Mouse (Mus musculus): ENCODE data around the gene Abo. TPM values are rescaled to one million over a fixed set of nuclear protein-coding genes. Genes with fewer than 3 reads are reported as not detected.

The Abo gene
- 0.06 TPM in 1 of 2 replicates, not detected in the other for polyA plus RNA-seq (2012; rRNA removed)

- Histone ChIP-seq H3K4me3 (ENCODE audit: control insufficient read depth, insufficient read depth, low read length) (no peak within 1 kb of the TSS), H3K27ac (ENCODE audit: control insufficient read depth, insufficient read depth, low read length) (no peak within 1 kb of the TSS), H3K4me1 (replicated peaks; ENCODE audit: control insufficient read depth, insufficient read depth, low read length) (no peaks in the 10 kb centered on the region), H3K36me3 (ENCODE audit: control insufficient read depth, insufficient read depth, low read length) (no peaks in the 10 kb centered on the region), H3K27me3 (ENCODE audit: control insufficient read depth, insufficient read depth, low read length) (no peaks in the 10 kb centered on the region)
- TF ChIP-seq CTCF (IDR thresholded peaks at IDR 0.05; ENCODE audit: borderline replicate concordance, control insufficient read depth, extremely low read depth, insufficient read depth, low read length, poor library complexity) (no peak), POLR2A (IDR thresholded peaks at IDR 0.05; ENCODE audit: control insufficient read depth, extremely low read depth, insufficient read depth, low read length, poor library complexity) (no peak)
- 86% methylated on average over 3 of the region's 3 CpGs for WGBS
- no peak for DNase-seq
Measured at GRCm38 (mm10) chr2:26864879-26865278, at the start of gene Abo. TSS of gene Abo (minus strand) at chr2:26864979.

GRCm38 (mm10) chr2:26914148-26914941 is 49.6 kb upstream of the Abo start:
- H3K4me3 ChIP-seq (ENCODE audit: control insufficient read depth, insufficient read depth, low read length): no peak overlapping the region
- 89% methylated on average over 8 of the region's 8 CpGs for WGBS
- TF ChIP-seq POLR2A (IDR thresholded peaks at IDR 0.05; ENCODE audit: control insufficient read depth, extremely low read depth, insufficient read depth, low read length, poor library complexity): no peak
- no peak for TF ChIP-seq CTCF (IDR thresholded peaks at IDR 0.05; ENCODE audit: borderline replicate concordance, control insufficient read depth, extremely low read depth, insufficient read depth, low read length, poor library complexity)
- no peaks in the 10 kb centered on the region for H3K27me3 ChIP-seq (ENCODE audit: control insufficient read depth, insufficient read depth, low read length)
- no peak for DNase-seq
- no peak overlapping the region for H3K27ac ChIP-seq (ENCODE audit: control insufficient read depth, insufficient read depth, low read length)
- H3K4me1 ChIP-seq (replicated peaks; ENCODE audit: control insufficient read depth, insufficient read depth, low read length): peaks cover 39% of the 10 kb centered on the region
- peaks cover 26% of the 10 kb centered on the region for H3K36me3 ChIP-seq (ENCODE audit: control insufficient read depth, insufficient read depth, low read length)

- no peak for TF ChIP-seq POLR2A (IDR thresholded peaks at IDR 0.05; ENCODE audit: control insufficient read depth, extremely low read depth, insufficient read depth, low read length, poor library complexity)
- TF ChIP-seq CTCF (IDR thresholded peaks at IDR 0.05; ENCODE audit: borderline replicate concordance, control insufficient read depth, extremely low read depth, insufficient read depth, low read length, poor library complexity): no peak
- H3K27me3 ChIP-seq (ENCODE audit: control insufficient read depth, insufficient read depth, low read length): no peaks in the 10 kb centered on the region
- DNase-seq: no peak
- H3K4me1 ChIP-seq (replicated peaks; ENCODE audit: control insufficient read depth, insufficient read depth, low read length): peaks cover 44% of the 10 kb centered on the region
- H3K4me3 ChIP-seq (ENCODE audit: control insufficient read depth, insufficient read depth, low read length): no peak overlapping the region
- no peak overlapping the region for H3K27ac ChIP-seq (ENCODE audit: control insufficient read depth, insufficient read depth, low read length)
- H3K36me3 ChIP-seq (ENCODE audit: control insufficient read depth, insufficient read depth, low read length): peaks cover 23% of the 10 kb centered on the region
- WGBS: 98% methylated on average over 17 of the region's 17 CpGs
Measured at GRCm38 (mm10) chr2:26913416-26914147, 48.8 kb upstream of the Abo start.

- peak overlapping the region; percentile 84; the same call in 1 of the 2 replicates for H3K4me3 ChIP-seq (ENCODE audit: control insufficient read depth, insufficient read depth, low read length)
- TF ChIP-seq CTCF (IDR thresholded peaks at IDR 0.05; ENCODE audit: borderline replicate concordance, control insufficient read depth, extremely low read depth, insufficient read depth, low read length, poor library complexity) (no peak), POLR2A (IDR thresholded peaks at IDR 0.05; ENCODE audit: control insufficient read depth, extremely low read depth, insufficient read depth, low read length, poor library complexity) (no peak)
- H3K4me1 ChIP-seq (replicated peaks; ENCODE audit: control insufficient read depth, insufficient read depth, low read length): peaks cover 44% of the 10 kb centered on the region
Measured at GRCm38 (mm10) chr2:26912253-26912770, 47.5 kb upstream of the Abo start.

GRCm38 (mm10) chr2:26910994-26911765 is 46.4 kb upstream of the Abo start:
- no peaks in the 10 kb centered on the region for H3K27me3 ChIP-seq (ENCODE audit: control insufficient read depth, insufficient read depth, low read length)
- peaks cover 35% of the 10 kb centered on the region for H3K4me1 ChIP-seq (replicated peaks; ENCODE audit: control insufficient read depth, insufficient read depth, low read length)
- no peak for TF ChIP-seq CTCF (IDR thresholded peaks at IDR 0.05; ENCODE audit: borderline replicate concordance, control insufficient read depth, extremely low read depth, insufficient read depth, low read length, poor library complexity)
- no peak for TF ChIP-seq POLR2A (IDR thresholded peaks at IDR 0.05; ENCODE audit: control insufficient read depth, extremely low read depth, insufficient read depth, low read length, poor library complexity)
- no peak for DNase-seq
- under 1% methylated on average over 37 of the region's 37 CpGs for WGBS
- H3K27ac ChIP-seq (ENCODE audit: control insufficient read depth, insufficient read depth, low read length): peak overlapping the region; percentile 13
- H3K36me3 ChIP-seq (ENCODE audit: control insufficient read depth, insufficient read depth, low read length): peaks cover 23% of the 10 kb centered on the region
- H3K4me3 ChIP-seq (ENCODE audit: control insufficient read depth, insufficient read depth, low read length): peak overlapping the region; percentile 84

More at GRCm38 (mm10) chr2:26912253-26912770, 47.5 kb upstream of the Abo start:
- 81% methylated on average over 5 of the region's 5 CpGs for WGBS
- Histone ChIP-seq H3K36me3 (ENCODE audit: control insufficient read depth, insufficient read depth, low read length) (peaks cover 23% of the 10 kb centered on the region), H3K27me3 (ENCODE audit: control insufficient read depth, insufficient read depth, low read length) (no peaks in the 10 kb centered on the region), H3K27ac (ENCODE audit: control insufficient read depth, insufficient read depth, low read length) (no peak overlapping the region)
- no peak for DNase-seq
